Mouse (Mus musculus): Measurements from ENCODE around the gene Gm17581. TPM values are rescaled to one million over a fixed set of nuclear protein-coding genes. Genes with fewer than 3 reads are reported as not detected.

The Gm17581 gene
- total RNA-seq, 2 experiments from 2014 or later, result not detected

GRCm38 (mm10) chr2:155691723-155692493, 43.8 kb downstream of the Gm17581 start, which contains the start of gene Trpc4ap:
Gene Trpc4ap, minus strand, starts transcription at chr2:155692384.
- DNase-seq (ENCODE audit: low spot score in 2 of 2), result peak; percentile 99

- no peak for DNase-seq (ENCODE audit: low spot score in 2 of 2)
Observed at GRCm38 (mm10) chr2:155691336-155691722, 44.3 kb downstream of the Gm17581 start.

GRCm38 (mm10) chr2:155689211-155689610, 46.5 kb downstream of the Gm17581 start:
- DNase-seq (ENCODE audit: low spot score in 2 of 2), result no peak

- DNase-seq (ENCODE audit: low spot score in 2 of 2), result no peak
Observed at GRCm38 (mm10) chr2:155687746-155688145, 47.9 kb downstream of the Gm17581 start.

- DNase-seq (ENCODE audit: low spot score in 2 of 2), result no peak
Observed at GRCm38 (mm10) chr2:155686572-155686971, 49.1 kb downstream of the Gm17581 start.

Other genes with a start within 250 kb of the Gm17581 start
- 10 to 100 TPM; 48.9 to 56.2 TPM for gene Acss2, start 217.9 kb downstream of the Gm17581 start, total RNA-seq (2021)
- 100 to 1,000 TPM in 1 of 2 experiments, 10 to 100 TPM in 1; 95.2 to 101 TPM for gene Ggt7, start 217.6 kb downstream of the Gm17581 start, total RNA-seq (2021)
- gene Gss, start 143.1 kb downstream of the Gm17581 start, total RNA-seq (2021), result 10 to 100 TPM; 11.6 to 15.2 TPM
- 1 to 10 TPM; 2.6 to 4.2 TPM for gene Myh7b, start 124.7 kb downstream of the Gm17581 start, total RNA-seq (2021)
- 100 to 1,000 TPM; 143 to 149 TPM for gene Trpc4ap, start 43.5 kb downstream of the Gm17581 start, total RNA-seq (2021)
- gene Edem2, start 6.4 kb downstream of the Gm17581 start, total RNA-seq (2021), result 10 to 100 TPM; 19.1 to 20.9 TPM
- gene Procr, start 15.3 kb upstream of the Gm17581 start, total RNA-seq (2021), result 1 to 10 TPM; 2.1 to 3.2 TPM
- 10 to 100 TPM; 64.1 to 67.5 TPM for gene Mmp24, start 39.5 kb upstream of the Gm17581 start, total RNA-seq (2021)
- 10 to 100 TPM; 37.2 to 38.1 TPM for gene BC029722, start 83.6 kb upstream of the Gm17581 start, total RNA-seq (2021)
- 10 to 100 TPM; 73.4 to 83.1 TPM for gene Eif6, start 91.1 kb upstream of the Gm17581 start, total RNA-seq (2021)
- not detected for gene Fam83c, start 99.0 kb upstream of the Gm17581 start, total RNA-seq (2021)
- 10 to 100 TPM; 54.2 to 54.9 TPM for gene Uqcc1, start 194.4 kb upstream of the Gm17581 start, total RNA-seq (2021)
- gene Gm15557, start 204.9 kb upstream of the Gm17581 start, total RNA-seq (2021), result not detected
- gene Gdf5, start 209.5 kb upstream of the Gm17581 start, total RNA-seq (2021), result 1 to 10 TPM in 1 of 2 experiments, under 1 TPM in 1; 0.74 to 1.1 TPM
- gene Cep250, start 220.6 kb upstream of the Gm17581 start, total RNA-seq (2021), result 10 to 100 TPM; 18.1 to 23.2 TPM

Measured in layer of hippocampus, postnatal 10 days (tissue).